8 mouse cellular contexts compared by ENCODE assay signal in genomic region chr16:92115611-92116421, GRCm38 (mm10). TPM values are rescaled to one million over a fixed set of nuclear protein-coding genes. Genes with fewer than 3 reads are reported as not detected.
A peak's percentile ranks its signal among the peaks of the same experiment; 100 is the strongest.
DNase-seq lines count a peak whose midpoint lies in the region; ATAC-seq and TF ChIP-seq lines count a peak whose summit lies in the region.

No protein-coding gene starts in this region.

- no peaks in the 10 kb centered on the region for H3K79me2 ChIP-seq in heart, adult 2 months (replicated peaks; ENCODE audit: control insufficient read depth, insufficient read depth, low read length)

- H3K4me2 ChIP-seq in heart, embryonic 14.5 days (ENCODE audit: low read length) = peak overlapping the region; percentile 34
- no peak overlapping the region for H3K4me2 ChIP-seq in heart, postnatal 0 days (ENCODE audit: low read depth, low read length)
- H3K4me2 ChIP-seq in limb, embryonic 12.5 days = peak overlapping the region; percentile 44

- ATAC-seq in heart, embryonic 14.5 days (ENCODE audit: insufficient number of reproducible peaks, insufficient read depth, low FRiP score, low read depth) = no peak
- peak; percentile 56; the same call in 1 of the 2 replicates for ATAC-seq in common myeloid progenitor, adult 5-6 weeks (replicated peaks; ENCODE audit: low read depth, poor library complexity, severe bottlenecking)
- ATAC-seq in heart, postnatal 0 days (ENCODE audit: insufficient read depth, low read depth) = no peak
- ATAC-seq in limb, embryonic 12.5 days (ENCODE audit: insufficient number of reproducible peaks, insufficient read depth, low FRiP score, low TSS enrichment, low read depth) = no peak

- no peak for TF ChIP-seq EP300 in heart, adult 2 months (IDR thresholded peaks at IDR 0.05; ENCODE audit: insufficient read depth, low read depth, low read length)
- no peak for TF ChIP-seq EP300 in heart, postnatal 0 days (IDR thresholded peaks at IDR 0.05; ENCODE audit: low read depth)

- H3K36me3 ChIP-seq in heart, embryonic 14.5 days (ENCODE audit: control insufficient read depth, insufficient read depth, low read length) = peaks cover 24% of the 10 kb centered on the region
- H3K36me3 ChIP-seq in heart, adult 2 months (ENCODE audit: control insufficient read depth, insufficient read depth, low read length) = no peaks in the 10 kb centered on the region
- peaks cover 17% of the 10 kb centered on the region; the same call in 1 of the 2 replicates for H3K36me3 ChIP-seq in heart, postnatal 0 days (replicated peaks; ENCODE audit: control insufficient read depth, insufficient read depth, low read length)
- H3K36me3 ChIP-seq in limb, embryonic 12.5 days = peaks cover 15% of the 10 kb centered on the region

- no peaks in the 10 kb centered on the region for H3K27me3 ChIP-seq in heart, embryonic 14.5 days (ENCODE audit: control insufficient read depth, insufficient read depth, low read length)
- no peaks in the 10 kb centered on the region for H3K27me3 ChIP-seq in heart, adult 2 months (ENCODE audit: control insufficient read depth, insufficient read depth, low read length)
- no peaks in the 10 kb centered on the region for H3K27me3 ChIP-seq in heart, postnatal 0 days (ENCODE audit: control insufficient read depth, insufficient read depth, low read length)
- H3K27me3 ChIP-seq in limb, embryonic 12.5 days = no peaks in the 10 kb centered on the region

- TF ChIP-seq POLR2A in heart, adult 2 months (IDR thresholded peaks at IDR 0.05; ENCODE audit: insufficient read depth, low read depth, low read length) = no peak

- 48% methylated on average over 19 of the region's 20 CpGs for WGBS in heart, embryonic 14.5 days
- 68% methylated on average over 20 of the region's 20 CpGs for WGBS in heart, adult 2 months
- WGBS in heart, postnatal 0 days = 53% methylated on average over 19 of the region's 20 CpGs
- 30% methylated on average over 20 of the region's 20 CpGs for WGBS in limb, embryonic 12.5 days

- H3K4me3 ChIP-seq in heart, embryonic 14.5 days (ENCODE audit: control insufficient read depth in 1 of 2, insufficient read depth in 1 of 2, low read depth in 1 of 2, low read length in 2 of 2) = no peak overlapping the region
- H3K4me3 ChIP-seq in heart, adult 2 months = no peak overlapping the region
- no peak overlapping the region for H3K4me3 ChIP-seq in heart, postnatal 0 days (ENCODE audit: low read depth, low read length)
- H3K4me3 ChIP-seq in limb, embryonic 12.5 days (replicated peaks) = 0 out of 2 replicates have a peak overlapping the region, but pooled peaks have one; percentile 10

- intact Hi-C loops in heart, adult 2 months (cut with DNase I) = no loop called here

- H3K9ac ChIP-seq in heart, embryonic 14.5 days (ENCODE audit: low read length) = peak overlapping the region; percentile 23; the same call in 1 of the 2 replicates
- H3K9ac ChIP-seq in heart, adult 2 months (ENCODE audit: low read depth, low read length) = no peak overlapping the region
- H3K9ac ChIP-seq in heart, postnatal 0 days (replicated peaks; ENCODE audit: low read depth, low read length) = no peak overlapping the region
- no peak overlapping the region for H3K9ac ChIP-seq in limb, embryonic 12.5 days (replicated peaks)

- H3K27ac ChIP-seq in heart, embryonic 14.5 days (replicated peaks in 1 of 2; ENCODE audit: control insufficient read depth in 1 of 2, insufficient read depth in 1 of 2, low read depth in 2 of 2, low read length in 2 of 2) = no peak overlapping the region
- no peak overlapping the region for H3K27ac ChIP-seq in heart, adult 2 months
- 0 out of 2 replicates have a peak overlapping the region, but pooled peaks have one; percentile 55 for H3K27ac ChIP-seq in heart, postnatal 0 days (ENCODE audit: low read depth)
- H3K27ac ChIP-seq in limb, embryonic 12.5 days = 0 out of 2 replicates have a peak overlapping the region, but pooled peaks have one; percentile 17

- TF ChIP-seq CTCF in heart, adult 2 months (IDR thresholded peaks at IDR 0.05) = no peak
- TF ChIP-seq CTCF in heart, postnatal 0 days (IDR thresholded peaks at IDR 0.05; ENCODE audit: low read depth) = no peak

- DNase-seq in heart, adult 2 months = no peak
- peak; percentile 77 for DNase-seq in ZHBTc4 (ENCODE audit: low read depth, low spot score)
- peak; percentile 22 for DNase-seq in heart, postnatal 0 days (ENCODE audit: low spot score)
- peak; percentile 73 for DNase-seq in right cerebral cortex, adult 18-20 months
- DNase-seq in lung, postnatal 4 days = no peak

- no peaks in the 10 kb centered on the region for H3K9me3 ChIP-seq in heart, embryonic 14.5 days (ENCODE audit: control insufficient read depth, low read length)
- no peaks in the 10 kb centered on the region for H3K9me3 ChIP-seq in heart, postnatal 0 days (replicated peaks; ENCODE audit: control insufficient read depth, low read length)
- H3K9me3 ChIP-seq in limb, embryonic 12.5 days = no peaks in the 10 kb centered on the region

- H3K4me1 ChIP-seq in heart, embryonic 14.5 days (ENCODE audit: control insufficient read depth in 2 of 2, insufficient read depth in 2 of 2, low read length in 2 of 2) = peaks cover 12 to 24% of the 10 kb centered on the region in 2 experiments
- peaks cover 8% of the 10 kb centered on the region for H3K4me1 ChIP-seq in heart, adult 2 months (ENCODE audit: control insufficient read depth, insufficient read depth, low read length)
- peaks cover 18% of the 10 kb centered on the region for H3K4me1 ChIP-seq in heart, postnatal 0 days (ENCODE audit: control insufficient read depth, insufficient read depth)
- peaks cover 22% of the 10 kb centered on the region for H3K4me1 ChIP-seq in limb, embryonic 12.5 days (replicated peaks)

RNA-seq across cellular contexts. Expression of gene Slc5a3, which starts 57.7 kb away (rescaled TPM):
- 5.7 and 6.1 TPM in 2 replicates for polyA plus RNA-seq in heart, embryonic 14.5 days (2014; fragmentation: Nextera tagmentation; extraction: Ambion mirVana)
- total RNA-seq in heart, adult 2 months (2021) = 1 to 10 TPM; 3.2 to 8.1 TPM
- 1.6 and 2.5 TPM in 2 replicates for polyA plus RNA-seq in heart, adult 2 months (2012; rRNA removed)
- 6.2 and 8.0 TPM in 2 replicates for total RNA-seq in common myeloid progenitor, adult 5-6 weeks (2017)
- total RNA-seq in heart, postnatal 0 days (2014; rRNA removed; ENCODE audit: low replicate concordance) = 4.2 and 13.9 TPM in 2 replicates
- 1.5 TPM in 2 replicates for polyA plus RNA-seq in heart, postnatal 0 days (2015; fragmentation: Nextera tagmentation; extraction: Ambion mirVana)
- 10.0 and 10.2 TPM in 2 replicates for polyA plus RNA-seq in limb, embryonic 12.5 days (2016; fragmentation: Nextera tagmentation; extraction: Ambion mirVana)

RNA-seq across cellular contexts. Expression of gene Gm49711, which starts 57.7 kb away (rescaled TPM):
- polyA plus RNA-seq in heart, embryonic 14.5 days (2014; fragmentation: Nextera tagmentation; extraction: Ambion mirVana) = not detected in 2 replicates
- total RNA-seq in heart, adult 2 months (2021) = not detected
- not detected in 2 replicates for polyA plus RNA-seq in heart, adult 2 months (2012; rRNA removed)
- not detected in 2 replicates for total RNA-seq in common myeloid progenitor, adult 5-6 weeks (2017)
- not detected in 2 replicates for total RNA-seq in heart, postnatal 0 days (2014; rRNA removed; ENCODE audit: low replicate concordance)
- 0.20 TPM in 1 of 2 replicates, not detected in the other for polyA plus RNA-seq in heart, postnatal 0 days (2015; fragmentation: Nextera tagmentation; extraction: Ambion mirVana)
- polyA plus RNA-seq in limb, embryonic 12.5 days (2016; fragmentation: Nextera tagmentation; extraction: Ambion mirVana) = 0.28 TPM in 1 of 2 replicates, not detected in the other

RNA-seq across cellular contexts. Expression of gene Mrps6, which starts 57.7 kb away (rescaled TPM):
- polyA plus RNA-seq in heart, embryonic 14.5 days (2014; fragmentation: Nextera tagmentation; extraction: Ambion mirVana) = 135 and 149 TPM in 2 replicates
- total RNA-seq in heart, adult 2 months (2021) = 10 to 100 TPM; 53.0 to 58.4 TPM
- 40.5 and 43.0 TPM in 2 replicates for polyA plus RNA-seq in heart, adult 2 months (2012; rRNA removed)
- total RNA-seq in common myeloid progenitor, adult 5-6 weeks (2017) = 30.2 and 34.8 TPM in 2 replicates
- 17.7 and 43.7 TPM in 2 replicates for total RNA-seq in heart, postnatal 0 days (2014; rRNA removed; ENCODE audit: low replicate concordance)
- polyA plus RNA-seq in heart, postnatal 0 days (2015; fragmentation: Nextera tagmentation; extraction: Ambion mirVana) = 115 and 121 TPM in 2 replicates
- polyA plus RNA-seq in limb, embryonic 12.5 days (2016; fragmentation: Nextera tagmentation; extraction: Ambion mirVana) = 87.5 and 98.7 TPM in 2 replicates

Comparison
In these comparisons a context has a peak if more than half of its experiments do, and no peak if none do; other contexts are left out.
1. H3K27ac ChIP-seq: peak in heart, postnatal 0 days (single experiment) and limb, embryonic 12.5 days (single experiment); none in heart, embryonic 14.5 days (0 of 2) and heart, adult 2 months (single experiment).
2. DNase-seq: peak in ZHBTc4 (single experiment), heart, postnatal 0 days (single experiment) and right cerebral cortex, adult 18-20 months (single experiment); none in heart, adult 2 months (0 of 2) and lung, postnatal 4 days (0 of 2).